Mouse (Mus musculus) 3134 (cell line): ENCODE measurements around the gene Mapk13.
"Not testable (repeated sequence)": the region's sequence is repeated elsewhere in the genome, so short reads cannot be mapped to it uniquely, and the experiment has no call there.

Source experiments
- DNase-seq: peaks from one replicate; pipeline ENCODE4 v3.0.0-alpha.2; 2011; ENCODE audit warnings: low spot score; ENCODE audit not compliant: insufficient read length; ENCODE audit errors: extremely low read depth

Mapk13 gene

GRCm38 (mm10) chr17:28769121-28769874 lies at the start of gene Mapk13:
TSS of gene Mapk13 (plus strand) at chr17:28769297.
- DNase-seq, result no peak

GRCm38 (mm10) chr17:28725783-28726182 lies 43.3 kb upstream of the Mapk13 start, which contains the start of gene AC170998.1:
TSS of gene AC170998.1 (plus strand) at chr17:28726083.
- DNase-seq, result no peak

- not testable (repeated sequence) for DNase-seq
Measured at GRCm38 (mm10) chr17:28727511-28727910, 41.6 kb upstream of the Mapk13 start.

DNA sequence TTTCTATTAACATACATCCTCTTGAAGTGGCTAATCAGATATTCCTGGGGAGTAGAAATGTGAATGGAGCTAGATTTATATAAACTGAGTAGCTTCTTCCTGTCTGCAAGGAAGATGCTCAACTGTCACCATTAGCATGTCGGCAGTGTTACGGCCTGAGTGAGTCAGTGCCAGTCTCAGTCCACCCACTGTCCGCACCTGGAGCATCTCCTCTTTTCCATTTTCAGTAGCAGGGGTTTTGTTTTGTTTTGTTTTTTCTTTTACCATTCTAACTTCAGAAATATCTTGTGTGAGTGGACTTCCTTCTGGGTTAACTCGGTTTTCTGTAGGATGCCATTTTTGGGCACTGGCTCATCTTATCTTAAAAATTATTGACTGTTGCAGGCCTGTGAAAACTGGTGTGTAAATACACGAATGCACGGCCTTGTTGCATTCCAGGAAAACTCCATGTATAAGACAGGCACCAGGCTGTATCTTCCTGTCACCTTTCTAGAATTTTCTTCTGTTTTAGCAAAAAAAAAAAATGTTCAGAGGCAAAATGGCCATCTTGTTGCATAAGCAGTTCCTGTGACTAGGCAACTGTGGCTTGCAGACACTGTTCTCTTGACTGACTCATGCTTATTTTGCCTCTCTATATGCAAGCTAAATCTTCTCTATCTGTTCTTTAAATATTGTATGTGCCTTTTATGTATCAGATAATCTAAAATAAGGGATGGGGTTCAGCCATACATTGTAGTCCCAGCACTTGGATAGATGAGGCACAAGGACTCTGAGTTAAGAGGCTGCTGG lies 33.6 kb upstream of the Mapk13 start:
- DNase-seq, result no peak

- no peak for DNase-seq
Measured at GRCm38 (mm10) chr17:28736486-28736885, 32.6 kb upstream of the Mapk13 start.

DNA sequence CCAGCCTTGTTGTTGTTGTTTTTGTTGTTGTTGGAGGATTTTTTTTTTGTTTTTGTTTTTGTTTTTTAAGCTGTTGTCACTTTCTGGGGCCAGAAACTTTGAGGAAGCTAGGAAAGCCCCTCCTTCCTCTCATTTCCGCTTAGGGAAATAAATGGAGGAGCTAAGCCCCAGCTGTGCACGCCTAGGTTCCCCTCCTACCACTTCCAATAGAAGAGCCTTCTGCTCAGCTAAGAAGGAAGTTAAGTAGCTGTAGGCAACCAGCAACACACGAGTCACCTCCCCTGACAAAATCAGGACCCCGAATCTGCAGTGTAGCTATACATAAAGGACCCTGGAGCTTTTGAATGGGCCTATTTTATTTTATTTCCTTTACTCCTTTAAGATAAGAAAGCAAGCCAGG lies 31.1 kb upstream of the Mapk13 start:
- no peak for DNase-seq

GRCm38 (mm10) chr17:28739244-28739643 lies 29.9 kb upstream of the Mapk13 start:
- no peak for DNase-seq

- no peak for DNase-seq
Measured at GRCm38 (mm10) chr17:28743145-28743866, 25.8 kb upstream of the Mapk13 start.

- DNase-seq, result no peak
Measured at GRCm38 (mm10) chr17:28743916-28744315, 25.2 kb upstream of the Mapk13 start.

DNA sequence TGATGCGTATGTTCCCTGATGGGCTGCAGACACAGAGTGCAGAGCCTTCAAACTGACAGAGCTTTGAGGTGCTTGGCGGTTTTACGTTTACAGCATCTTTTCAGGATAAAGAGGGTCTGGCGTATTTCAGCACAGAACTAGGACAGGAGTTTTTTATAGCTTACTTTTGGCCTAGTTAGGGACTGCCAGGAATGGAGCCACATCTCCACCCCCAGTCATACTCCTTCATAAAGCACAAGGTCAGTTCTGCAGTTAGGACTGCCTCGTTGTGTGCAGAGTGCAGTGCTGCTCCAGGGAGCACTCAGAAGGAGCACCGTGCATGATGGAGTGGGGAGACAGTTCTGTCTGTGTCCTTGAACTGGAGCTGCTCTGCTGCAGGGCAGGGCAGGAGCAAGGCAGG lies 23.3 kb upstream of the Mapk13 start:
- DNase-seq, result no peak

- no peak for DNase-seq
Measured at GRCm38 (mm10) chr17:28748001-28748400, 21.1 kb upstream of the Mapk13 start.

DNA sequence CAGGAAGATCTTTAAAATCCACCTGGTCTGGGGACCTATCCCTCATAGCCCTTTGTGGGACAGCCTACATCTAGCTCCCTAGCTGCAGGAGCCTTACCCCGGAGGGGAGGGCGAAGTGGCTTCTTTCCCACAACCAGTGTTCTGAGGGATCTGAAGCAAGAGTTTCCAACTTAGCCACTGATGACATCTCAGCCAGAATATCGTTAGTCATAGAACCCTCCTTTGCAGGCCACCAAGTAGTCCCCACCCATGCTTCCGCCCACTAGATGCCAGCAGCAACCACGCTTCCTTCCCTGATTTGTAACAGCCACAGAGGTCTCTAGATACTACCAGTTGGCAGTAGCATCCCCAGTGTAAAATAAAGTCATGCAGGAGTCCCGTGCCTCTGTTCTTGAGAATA lies 18.5 kb upstream of the Mapk13 start:
- peak; percentile 52 for DNase-seq

DNA sequence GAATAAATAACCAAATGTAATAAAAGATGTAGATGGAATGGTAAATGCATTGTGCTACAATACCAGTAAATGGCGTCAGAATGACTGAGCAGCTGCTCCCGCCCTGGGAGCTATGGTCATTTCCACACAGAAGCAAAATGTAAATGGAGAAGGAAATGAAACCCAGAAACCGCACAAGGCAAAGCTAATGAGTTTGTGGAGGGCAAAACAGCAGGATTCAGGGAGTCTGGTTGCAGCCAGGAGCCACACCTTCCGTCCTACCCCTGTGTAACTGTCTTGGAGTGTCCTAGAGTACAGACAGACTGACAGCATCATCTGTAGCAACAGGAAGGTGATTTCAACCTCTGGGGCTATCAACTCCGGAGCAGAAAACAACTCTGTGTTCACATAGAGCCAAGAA lies 12.7 kb upstream of the Mapk13 start:
- no peak for DNase-seq

- DNase-seq, result no peak
Measured at GRCm38 (mm10) chr17:28757470-28757869, 11.6 kb upstream of the Mapk13 start.

- DNase-seq, result no peak
Measured at GRCm38 (mm10) chr17:28760736-28761312, 8.3 kb upstream of the Mapk13 start.

GRCm38 (mm10) chr17:28761871-28762270 lies 7.2 kb upstream of the Mapk13 start:
- peak; percentile 37 for DNase-seq

DNA sequence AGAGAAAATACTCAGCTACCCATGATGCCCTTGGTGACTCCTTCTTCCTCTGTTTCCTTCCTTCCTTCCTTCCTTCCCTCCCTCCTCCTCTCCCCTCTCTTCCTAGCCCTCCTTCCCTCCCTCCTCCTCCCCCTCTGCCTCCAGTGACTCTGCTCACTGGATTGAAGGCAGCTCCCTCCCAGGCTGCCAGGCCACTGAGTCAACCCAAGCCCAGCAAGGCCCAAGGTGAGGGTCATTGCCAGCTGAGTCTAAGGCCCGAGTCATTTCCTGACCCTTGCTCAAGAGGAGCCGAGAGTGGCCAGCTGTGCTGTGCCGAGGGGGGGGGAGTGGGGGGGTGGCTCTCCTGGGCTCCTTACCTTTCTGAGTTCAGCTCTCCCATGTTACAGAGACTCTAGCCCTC lies 2.9 kb upstream of the Mapk13 start:
- DNase-seq, result peak; percentile 75

DNA sequence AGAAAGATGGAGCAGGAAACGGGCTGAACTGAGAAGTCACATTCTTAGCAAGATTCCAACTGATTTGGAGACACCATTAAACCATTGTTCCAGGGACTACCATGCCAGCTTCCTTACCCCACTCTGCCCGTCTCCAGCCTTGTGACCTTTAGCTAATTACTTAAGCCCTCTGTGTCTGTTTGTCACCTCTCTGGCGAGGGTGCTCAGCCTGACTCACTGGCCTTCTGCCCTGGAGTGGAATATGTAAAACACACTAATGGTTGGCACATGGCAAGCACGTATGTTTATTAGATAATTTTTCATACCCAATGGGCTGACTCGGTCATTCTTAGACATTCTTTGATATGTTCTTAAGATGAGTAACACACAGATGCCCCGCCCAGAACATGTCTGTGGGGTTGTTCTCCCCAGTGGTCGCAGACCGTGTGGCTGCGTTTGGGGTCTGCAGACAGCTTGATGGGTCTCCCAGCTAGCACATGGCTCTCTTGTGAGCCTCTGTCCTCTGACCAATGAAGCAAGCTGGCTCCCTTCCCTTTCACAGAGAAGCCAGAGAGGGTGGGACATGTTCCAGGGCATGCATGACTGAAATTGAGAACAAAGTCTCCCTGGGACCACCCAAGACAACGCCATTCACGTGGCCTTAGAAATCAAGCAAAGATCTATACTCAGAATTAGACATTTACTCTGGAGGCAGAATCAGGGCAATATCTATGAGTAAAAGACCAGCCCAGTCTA lies 2.1 kb upstream of the Mapk13 start:
- no peak for DNase-seq

DNA sequence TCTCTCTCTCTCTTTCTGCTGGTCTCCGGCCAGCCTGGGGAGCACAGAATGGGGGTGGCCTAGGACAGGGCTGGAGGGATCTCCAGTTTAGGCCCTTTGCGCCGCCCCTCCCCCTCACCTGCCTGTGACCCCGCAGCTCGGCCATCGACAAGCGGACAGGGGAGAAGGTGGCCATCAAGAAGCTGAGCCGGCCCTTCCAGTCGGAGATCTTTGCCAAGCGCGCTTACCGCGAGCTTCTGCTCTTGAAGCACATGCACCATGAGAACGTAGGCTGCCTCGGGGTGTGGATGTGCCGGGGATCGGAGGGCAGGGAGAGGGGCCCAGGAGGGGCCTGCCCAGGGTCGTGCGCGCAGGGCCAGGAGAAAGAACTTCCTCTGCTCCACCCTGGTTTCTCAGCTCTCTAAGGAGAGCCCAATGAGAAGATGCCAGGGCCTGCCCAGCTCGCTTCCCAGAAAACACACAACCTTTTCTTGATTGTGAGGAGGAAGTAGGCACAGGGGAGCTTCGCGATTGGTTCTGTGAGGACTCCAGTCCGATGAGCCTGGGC lies 851 bp downstream of the Mapk13 start:
- DNase-seq, result no peak

DNA sequence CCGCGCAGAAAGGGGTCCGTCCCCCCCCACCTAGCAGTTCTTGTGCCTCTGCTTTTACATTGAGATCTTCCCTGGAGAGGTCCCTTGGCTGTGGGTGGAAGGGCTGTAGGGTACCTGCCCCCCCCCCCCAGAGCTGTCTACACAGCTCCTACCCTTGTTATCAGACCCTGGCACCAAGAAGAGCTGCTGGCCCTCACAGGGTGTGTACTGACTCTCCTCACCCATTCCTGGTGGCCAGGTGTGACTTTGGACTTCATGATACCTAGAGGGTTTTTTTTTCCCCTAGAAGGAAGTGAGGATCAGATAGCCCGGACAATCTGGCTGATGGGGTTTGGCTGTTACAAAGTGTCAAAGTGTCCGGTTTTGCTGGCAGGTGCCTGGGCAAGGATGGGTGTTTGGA lies 2.2 kb downstream of the Mapk13 start:
- no peak for DNase-seq
